Mouse (Mus musculus): ENCODE data around the gene Sppl2c.
"Not testable (repeated sequence)": the region's sequence is repeated elsewhere in the genome, so short reads cannot be mapped to it uniquely, and the experiment has no call there.

The Sppl2c gene

GRCm38 (mm10) chr11:104195791-104196190 lies 9.7 kb downstream of the Sppl2c start:
- in situ Hi-C loops (cut with MboI), result loop anchor here (25.0 kb wide), 1 partner anchor 433 kb away; the partner anchor contains the start of gene Wnt3

- in situ Hi-C loops (cut with MboI), result loop anchor here (25.0 kb wide), 1 partner anchor 436 kb away; the partner anchor contains the start of gene Wnt3
Measured at GRCm38 (mm10) chr11:104197861-104198260, 11.7 kb downstream of the Sppl2c start.

- in situ Hi-C loops (cut with MboI), result no loop called here
Measured at GRCm38 (mm10) chr11:104203271-104203670, 17.1 kb downstream of the Sppl2c start.

- in situ Hi-C loops (cut with MboI), result no loop called here
Measured at GRCm38 (mm10) chr11:104206573-104206972, 20.4 kb downstream of the Sppl2c start.

GRCm38 (mm10) chr11:104209041-104209440 lies 22.9 kb downstream of the Sppl2c start:
- in situ Hi-C loops (cut with MboI), result no loop called here

- in situ Hi-C loops (cut with MboI), result no loop called here
Measured at GRCm38 (mm10) chr11:104211251-104211650, 25.1 kb downstream of the Sppl2c start.

GRCm38 (mm10) chr11:104214128-104214527 lies 28.0 kb downstream of the Sppl2c start:
- in situ Hi-C loops (cut with MboI), result not testable (repeated sequence)

GRCm38 (mm10) chr11:104218075-104218474 lies 31.9 kb downstream of the Sppl2c start:
- in situ Hi-C loops (cut with MboI), result no loop called here

- in situ Hi-C loops (cut with MboI), result no loop called here
Measured at GRCm38 (mm10) chr11:104220291-104220690, 34.2 kb downstream of the Sppl2c start.

- in situ Hi-C loops (cut with MboI), result no loop called here
Measured at GRCm38 (mm10) chr11:104221751-104222150, 35.6 kb downstream of the Sppl2c start.

- in situ Hi-C loops (cut with MboI), result no loop called here
Measured at GRCm38 (mm10) chr11:104223301-104223700, 37.2 kb downstream of the Sppl2c start.

GRCm38 (mm10) chr11:104229391-104229790 lies 43.3 kb downstream of the Sppl2c start:
- in situ Hi-C loops (cut with MboI), result no loop called here

- in situ Hi-C loops (cut with MboI), result no loop called here
Measured at GRCm38 (mm10) chr11:104230066-104230778, 44.1 kb downstream of the Sppl2c start.

- in situ Hi-C loops (cut with MboI), result no loop called here
Measured at GRCm38 (mm10) chr11:104231041-104231911, 45.1 kb downstream of the Sppl2c start, which contains the start of gene Mapt. Gene Mapt, plus strand, starts transcription at chr11:104231390.

GRCm38 (mm10) chr11:104232141-104233061 lies 46.3 kb downstream of the Sppl2c start:
- in situ Hi-C loops (cut with MboI), result no loop called here

GRCm38 (mm10) chr11:104233101-104233500 lies 47.0 kb downstream of the Sppl2c start:
- in situ Hi-C loops (cut with MboI), result no loop called here

- in situ Hi-C loops (cut with MboI), result no loop called here
Measured at GRCm38 (mm10) chr11:104233574-104234206, 47.6 kb downstream of the Sppl2c start.

- in situ Hi-C loops (cut with MboI), result no loop called here
Measured at GRCm38 (mm10) chr11:104234680-104235079, 48.6 kb downstream of the Sppl2c start.

- in situ Hi-C loops (cut with MboI), result no loop called here
Measured at GRCm38 (mm10) chr11:104235881-104236280, 49.8 kb downstream of the Sppl2c start.

- in situ Hi-C loops (cut with MboI), result no loop called here
Measured at GRCm38 (mm10) chr11:104237226-104237625, 51.1 kb downstream of the Sppl2c start.
